Mouse (Mus musculus): ENCODE data around the gene Tbc1d2b. TPM values are rescaled to one million over a fixed set of nuclear protein-coding genes. Genes with fewer than 3 reads are reported as not detected.

Tbc1d2b gene
- polyA plus RNA-seq, 1 experiment from 2014 or later: 11.4 TPM

DNA sequence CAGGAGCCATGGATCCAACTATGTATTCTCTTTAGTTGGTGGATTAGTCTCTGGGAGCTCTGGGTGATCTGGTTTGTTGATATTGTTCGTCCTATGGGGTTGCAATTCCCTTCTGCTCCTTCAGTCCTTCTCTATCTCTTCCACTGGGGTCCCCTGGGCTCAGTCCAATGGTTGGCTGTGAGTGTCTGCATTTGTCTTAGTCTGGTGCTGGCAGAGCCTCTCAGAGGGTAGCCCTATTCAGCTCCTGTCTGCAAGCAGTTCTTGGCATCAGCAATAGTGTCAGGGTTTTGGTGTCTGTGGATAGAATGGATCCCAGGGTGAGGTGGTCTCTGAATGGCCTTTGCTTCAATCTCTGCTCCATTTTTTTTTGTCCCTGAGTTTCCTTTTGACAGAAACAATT lies 6.2 kb upstream of the Tbc1d2b start:
- Histone ChIP-seq H3K27me3 (peaks cover 11% of the 10 kb centered on the region; the same call in 1 of the 2 replicates), H3K4me1 (no peaks in the 10 kb centered on the region), H3K4me2 (replicated peaks) (no peak overlapping the region), H3K9me3 (no peaks in the 10 kb centered on the region), H3K4me3 (no peak overlapping the region), H3K27ac (replicated peaks) (no peak overlapping the region), H3K36me3 (no peaks in the 10 kb centered on the region), H3K9ac (replicated peaks) (no peak overlapping the region)
- 75% methylated on average over 1 of the region's 1 CpGs for whole genome bisulfite sequencing
- ATAC-seq (ENCODE audit: low FRiP score, low read depth): no peak

DNA sequence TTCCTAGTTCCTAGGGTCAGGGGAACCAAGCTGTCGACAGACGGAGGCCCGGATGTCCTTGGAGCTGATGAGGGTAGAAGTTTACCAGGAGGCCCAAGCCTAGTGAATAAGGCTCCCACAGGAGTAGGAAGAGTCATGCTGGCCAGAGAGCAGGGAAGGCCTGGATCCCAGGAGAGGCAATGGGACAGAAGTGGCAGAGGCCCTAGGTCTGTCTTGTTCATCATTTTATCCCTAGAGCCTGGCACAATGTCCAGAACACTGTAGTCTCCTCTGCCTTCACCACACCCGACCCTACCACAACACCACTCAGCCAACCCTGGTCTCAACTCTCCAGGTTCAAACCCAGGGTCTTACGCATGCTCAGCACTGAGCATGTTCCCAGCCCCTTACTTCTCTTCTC lies 5.3 kb upstream of the Tbc1d2b start:
- H3K4me2 ChIP-seq (replicated peaks): no peak overlapping the region
- no peaks in the 10 kb centered on the region for H3K9me3 ChIP-seq
- H3K4me1 ChIP-seq: peaks cover 2% of the 10 kb centered on the region; the same call in 1 of the 2 replicates
- 91% methylated on average over 5 of the region's 5 CpGs for WGBS
- H3K27ac ChIP-seq (replicated peaks): no peak overlapping the region
- no peak overlapping the region for H3K9ac ChIP-seq (replicated peaks)
- no peak overlapping the region for H3K4me3 ChIP-seq
- no peak for ATAC-seq (ENCODE audit: low FRiP score, low read depth)
- peaks cover 17% of the 10 kb centered on the region; the same call in 1 of the 2 replicates for H3K27me3 ChIP-seq
- H3K36me3 ChIP-seq: no peaks in the 10 kb centered on the region

DNA sequence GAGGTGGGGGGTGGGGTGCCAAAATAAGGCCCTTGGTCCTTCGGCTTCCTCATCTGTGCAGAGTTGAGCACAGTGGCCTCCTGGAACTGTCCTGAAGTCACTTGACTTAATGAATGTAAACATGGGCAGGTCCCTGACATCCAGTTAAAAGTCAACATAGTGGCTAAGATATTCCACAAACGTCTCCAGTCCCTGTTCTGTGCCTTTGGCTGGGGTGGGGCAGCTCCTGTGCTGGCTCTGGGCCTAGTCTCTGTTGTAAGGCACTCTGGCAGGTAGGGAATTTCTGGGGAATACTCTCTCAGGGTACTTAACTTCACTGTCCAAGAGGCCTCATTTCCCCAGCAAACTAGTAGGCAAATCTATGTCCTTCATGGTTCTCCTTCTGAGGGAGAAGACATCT lies 4.9 kb upstream of the Tbc1d2b start:
- Histone ChIP-seq H3K36me3 (no peaks in the 10 kb centered on the region), H3K4me2 (replicated peaks) (no peak overlapping the region), H3K9ac (replicated peaks) (no peak overlapping the region), H3K4me1 (peaks cover 4% of the 10 kb centered on the region; the same call in 1 of the 2 replicates), H3K4me3 (no peak overlapping the region), H3K27ac (replicated peaks) (no peak overlapping the region), H3K27me3 (peaks cover 17% of the 10 kb centered on the region; the same call in 1 of the 2 replicates), H3K9me3 (no peaks in the 10 kb centered on the region)
- 69% methylated on average over 2 of the region's 2 CpGs for WGBS
- no peak for ATAC-seq (ENCODE audit: low FRiP score, low read depth)

DNA sequence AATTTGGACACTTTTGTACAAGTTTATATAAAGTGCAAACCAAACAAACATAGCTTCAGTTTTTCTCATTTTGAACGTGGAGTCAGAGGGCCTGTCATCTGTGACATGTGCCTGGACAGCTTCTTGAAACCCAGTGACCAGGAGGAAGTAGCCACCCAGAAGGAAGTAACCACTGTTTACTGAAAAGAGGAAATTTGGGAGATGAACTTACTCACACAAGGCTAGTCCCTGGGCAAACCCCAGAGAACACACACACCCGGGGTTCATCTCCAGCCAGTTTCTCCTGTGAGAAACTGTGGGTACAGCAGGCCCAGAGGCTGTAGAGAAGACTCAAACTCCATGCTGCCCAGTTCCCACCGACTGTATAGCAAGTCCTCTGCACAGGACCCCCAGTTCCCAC lies 3.9 kb upstream of the Tbc1d2b start:
- H3K4me2 ChIP-seq (replicated peaks): no peak overlapping the region
- no peak overlapping the region for H3K4me3 ChIP-seq
- no peaks in the 10 kb centered on the region for H3K9me3 ChIP-seq
- no peak for ATAC-seq (ENCODE audit: low FRiP score, low read depth)
- H3K27me3 ChIP-seq: peaks cover 21% of the 10 kb centered on the region; the same call in 1 of the 2 replicates
- 65% methylated on average over 3 of the region's 3 CpGs for WGBS
- no peak overlapping the region for H3K27ac ChIP-seq (replicated peaks)
- peaks cover 10% of the 10 kb centered on the region for H3K4me1 ChIP-seq
- H3K36me3 ChIP-seq: no peaks in the 10 kb centered on the region
- no peak overlapping the region for H3K9ac ChIP-seq (replicated peaks)

DNA sequence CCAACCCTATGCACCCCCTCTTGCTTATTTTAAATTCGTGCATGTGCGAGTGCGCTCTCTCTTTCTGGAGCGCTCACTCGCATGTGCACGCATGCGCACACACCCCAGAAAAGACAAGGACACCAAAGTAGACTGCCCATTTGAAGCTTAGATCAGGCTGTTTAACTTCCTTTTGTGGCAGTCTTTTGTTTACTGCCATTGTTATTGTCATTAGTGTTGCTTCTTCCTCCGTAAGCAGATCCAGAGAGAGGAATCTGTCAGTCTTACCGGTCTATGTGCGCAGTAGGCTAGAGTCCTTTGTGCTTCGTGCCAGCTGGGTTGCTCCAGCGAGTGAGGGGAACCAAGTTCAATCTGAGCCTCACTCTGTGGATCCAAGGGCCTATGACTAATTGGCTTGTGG lies 1.7 kb upstream of the Tbc1d2b start:
- peaks cover 23% of the 10 kb centered on the region; the same call in 1 of the 2 replicates for H3K27me3 ChIP-seq
- no peaks in the 10 kb centered on the region for H3K9me3 ChIP-seq
- H3K9ac ChIP-seq (replicated peaks): no peak overlapping the region
- ATAC-seq (ENCODE audit: low FRiP score, low read depth): no peak
- H3K4me1 ChIP-seq: peaks cover 16% of the 10 kb centered on the region
- 64% methylated on average over 12 of the region's 12 CpGs for WGBS
- H3K4me3 ChIP-seq: no peak overlapping the region
- no peaks in the 10 kb centered on the region for H3K36me3 ChIP-seq
- no peak overlapping the region for H3K4me2 ChIP-seq (replicated peaks)
- H3K27ac ChIP-seq (replicated peaks): no peak overlapping the region

DNA sequence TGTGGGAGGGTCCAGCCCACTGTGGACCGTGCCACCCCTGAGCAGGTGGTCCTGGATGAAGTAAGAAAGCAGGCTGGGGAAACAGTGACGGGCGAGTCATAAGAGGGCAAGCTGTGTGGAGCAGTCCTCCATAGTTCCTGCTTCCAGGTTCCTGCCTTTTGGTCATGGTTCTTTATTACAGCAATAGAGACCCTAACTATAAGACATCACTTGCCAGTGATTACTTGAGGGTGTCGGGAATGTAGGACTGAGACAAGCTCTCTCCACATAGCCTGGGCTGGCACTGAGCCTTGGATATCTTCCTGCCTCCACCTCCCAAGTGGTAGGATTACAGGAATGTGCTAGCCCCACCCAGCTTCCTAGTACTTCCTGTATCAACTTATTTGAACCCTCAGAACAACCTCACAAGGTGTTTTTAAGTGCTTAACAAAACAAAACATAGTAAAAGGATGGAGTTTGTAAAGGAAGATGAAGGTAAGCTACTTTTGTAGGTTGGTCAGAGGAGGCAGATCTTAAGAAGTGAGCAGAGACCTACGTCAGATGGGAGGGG lies 1.0 kb upstream of the Tbc1d2b start:
- Histone ChIP-seq H3K9me3 (no peaks in the 10 kb centered on the region), H3K4me1 (peaks cover 16% of the 10 kb centered on the region), H3K27ac (replicated peaks) (no peak overlapping the region), H3K9ac (replicated peaks) (no peak overlapping the region), H3K4me3 (no peak overlapping the region), H3K4me2 (replicated peaks) (no peak overlapping the region), H3K27me3 (peaks cover 23% of the 10 kb centered on the region; the same call in 1 of the 2 replicates), H3K36me3 (no peaks in the 10 kb centered on the region)
- 79% methylated on average over 5 of the region's 5 CpGs for WGBS
- 0 out of 2 replicates have a peak, but pooled peaks have one; percentile 16 for ATAC-seq (ENCODE audit: low FRiP score, low read depth)

DNA sequence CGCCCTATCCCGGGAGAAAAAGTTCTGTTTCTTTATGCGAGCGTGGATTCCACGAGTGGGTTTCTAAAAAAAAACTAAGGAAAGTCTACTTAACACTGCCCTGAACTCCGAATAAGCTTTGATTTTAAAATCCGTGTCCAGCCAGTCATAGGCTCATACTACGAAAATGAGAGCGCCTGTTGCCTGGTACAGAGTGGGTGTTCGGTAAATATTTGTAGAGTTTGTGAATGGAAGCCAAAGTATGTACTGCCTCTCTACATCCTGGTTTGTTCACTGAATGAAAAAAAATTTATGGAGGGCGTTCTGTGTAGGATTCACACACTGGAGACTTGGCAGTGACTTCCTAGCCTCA lies 316 bp upstream of the Tbc1d2b start:
- H3K27ac ChIP-seq (replicated peaks): no peak overlapping the region

DNA sequence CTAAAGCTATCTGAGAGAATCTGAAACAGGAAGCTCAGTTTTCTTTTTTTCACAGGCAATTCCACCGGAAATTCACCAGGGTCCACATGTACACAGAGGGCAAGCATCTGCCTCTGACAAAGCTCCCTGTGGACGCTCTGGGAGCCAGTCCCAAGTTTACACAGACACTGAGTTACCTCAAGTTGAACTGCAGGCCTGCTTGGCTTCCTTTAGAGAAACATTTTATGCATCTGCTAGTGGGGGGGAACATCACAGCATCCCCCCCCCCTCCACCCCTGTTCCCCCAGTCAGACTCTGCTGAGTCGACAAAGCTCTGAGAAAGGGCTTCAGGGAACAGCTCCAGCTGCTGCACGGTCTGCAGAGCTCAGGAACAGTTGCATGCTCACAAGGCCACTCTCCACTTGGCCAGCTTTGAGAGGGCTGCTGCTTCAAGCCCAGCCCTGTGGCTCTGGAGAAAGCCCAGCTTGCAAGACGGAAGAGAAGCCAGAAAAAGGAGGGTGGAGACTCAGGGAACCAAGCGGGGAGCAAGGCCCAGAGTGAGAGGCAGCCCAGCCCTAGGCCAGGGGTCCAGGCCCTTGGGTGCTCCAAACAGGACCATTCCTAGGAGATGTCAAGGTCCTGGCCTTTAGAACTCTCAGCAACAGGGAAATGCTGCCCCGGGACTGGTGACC lies 1.5 kb downstream of the Tbc1d2b start:
- H3K36me3 ChIP-seq: no peaks in the 10 kb centered on the region
- no peak overlapping the region; the same call in 1 of the 2 replicates for H3K27ac ChIP-seq (replicated peaks)
- H3K27me3 ChIP-seq: peaks cover 23% of the 10 kb centered on the region; the same call in 1 of the 2 replicates
- H3K4me1 ChIP-seq: peaks cover 16% of the 10 kb centered on the region
- 0 out of 2 replicates have a peak, but pooled peaks have one; percentile 13 for ATAC-seq (ENCODE audit: low FRiP score, low read depth)
- H3K9ac ChIP-seq (replicated peaks): no peak overlapping the region; the same call in 1 of the 2 replicates
- peak overlapping the region; percentile 74 for H3K4me3 ChIP-seq
- 30% methylated on average over 7 of the region's 7 CpGs for WGBS
- no peaks in the 10 kb centered on the region for H3K9me3 ChIP-seq
- peak overlapping the region; percentile 90 for H3K4me2 ChIP-seq (replicated peaks)

More for the DNA sequence above, 316 bp upstream of the Tbc1d2b start:
- ATAC-seq (ENCODE audit: low FRiP score, low read depth): peak; percentile 48
- H3K9ac ChIP-seq (replicated peaks): peak overlapping the region; percentile 75
- no peaks in the 10 kb centered on the region for H3K9me3 ChIP-seq
- 19% methylated on average over 11 of the region's 11 CpGs for WGBS
- peaks cover 23% of the 10 kb centered on the region; the same call in 1 of the 2 replicates for H3K27me3 ChIP-seq
- peaks cover 16% of the 10 kb centered on the region for H3K4me1 ChIP-seq
- no peaks in the 10 kb centered on the region for H3K36me3 ChIP-seq
- peak overlapping the region; percentile 90 for H3K4me2 ChIP-seq (replicated peaks)
- peak overlapping the region; percentile 74 for H3K4me3 ChIP-seq

DNA sequence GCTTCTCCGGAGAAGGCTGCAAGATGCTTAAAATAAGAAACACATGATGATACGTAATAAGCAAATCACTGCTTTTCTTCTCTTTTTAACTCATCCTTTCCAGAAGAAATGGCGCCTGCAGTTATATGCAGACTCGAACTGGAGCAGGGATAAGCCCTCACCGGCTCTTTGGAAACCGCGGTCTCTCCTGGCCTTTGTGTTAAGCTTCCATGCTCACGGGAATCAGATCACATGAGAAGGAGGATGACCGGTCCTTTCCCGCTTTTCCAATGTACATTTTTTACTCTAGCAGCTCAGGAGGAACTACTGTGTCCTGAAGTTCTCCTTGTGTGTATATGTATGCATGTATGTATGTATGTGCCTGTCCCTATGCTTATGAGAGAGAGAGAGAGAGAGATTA lies 3.7 kb downstream of the Tbc1d2b start:
- Histone ChIP-seq H3K9ac (replicated peaks) (no peak overlapping the region), H3K27ac (replicated peaks) (no peak overlapping the region), H3K4me3 (no peak overlapping the region), H3K4me1 (peaks cover 16% of the 10 kb centered on the region), H3K4me2 (replicated peaks) (no peak overlapping the region), H3K36me3 (0 out of 2 replicates have a peak, but pooled peaks cover 5% of the 10 kb centered on the region), H3K27me3 (peaks cover 13% of the 10 kb centered on the region; the same call in 1 of the 2 replicates), H3K9me3 (no peaks in the 10 kb centered on the region)
- 89% methylated on average over 10 of the region's 10 CpGs for WGBS
- ATAC-seq (ENCODE audit: low FRiP score, low read depth): no peak

DNA sequence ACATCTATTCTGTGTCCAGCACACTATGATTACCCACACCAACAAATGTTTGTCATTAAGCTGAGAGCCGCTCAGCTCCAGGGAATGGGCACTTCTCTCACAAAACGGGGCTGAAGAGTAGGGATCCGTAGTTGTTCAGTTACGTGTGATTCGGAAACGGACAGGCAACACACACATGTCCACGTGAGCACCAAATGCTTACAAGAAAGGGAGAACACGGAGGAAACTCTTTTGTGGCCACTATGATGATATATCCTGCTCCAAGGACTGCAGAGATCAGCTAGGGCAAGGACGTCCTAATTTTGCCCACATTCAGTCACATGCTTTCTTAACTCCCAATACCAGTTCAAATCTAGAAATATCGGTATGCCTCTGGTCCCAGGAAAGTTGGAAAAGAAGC lies 4.5 kb downstream of the Tbc1d2b start:
- Histone ChIP-seq H3K4me3 (no peak overlapping the region), H3K4me2 (replicated peaks) (no peak overlapping the region), H3K4me1 (peaks cover 16% of the 10 kb centered on the region), H3K9ac (replicated peaks) (no peak overlapping the region), H3K27me3 (0 out of 2 replicates have a peak, but pooled peaks cover 6% of the 10 kb centered on the region), H3K27ac (replicated peaks) (no peak overlapping the region), H3K9me3 (no peaks in the 10 kb centered on the region), H3K36me3 (0 out of 2 replicates have a peak, but pooled peaks cover 5% of the 10 kb centered on the region)
- 92% methylated on average over 10 of the region's 10 CpGs for WGBS
- no peak for ATAC-seq (ENCODE audit: low FRiP score, low read depth)

DNA sequence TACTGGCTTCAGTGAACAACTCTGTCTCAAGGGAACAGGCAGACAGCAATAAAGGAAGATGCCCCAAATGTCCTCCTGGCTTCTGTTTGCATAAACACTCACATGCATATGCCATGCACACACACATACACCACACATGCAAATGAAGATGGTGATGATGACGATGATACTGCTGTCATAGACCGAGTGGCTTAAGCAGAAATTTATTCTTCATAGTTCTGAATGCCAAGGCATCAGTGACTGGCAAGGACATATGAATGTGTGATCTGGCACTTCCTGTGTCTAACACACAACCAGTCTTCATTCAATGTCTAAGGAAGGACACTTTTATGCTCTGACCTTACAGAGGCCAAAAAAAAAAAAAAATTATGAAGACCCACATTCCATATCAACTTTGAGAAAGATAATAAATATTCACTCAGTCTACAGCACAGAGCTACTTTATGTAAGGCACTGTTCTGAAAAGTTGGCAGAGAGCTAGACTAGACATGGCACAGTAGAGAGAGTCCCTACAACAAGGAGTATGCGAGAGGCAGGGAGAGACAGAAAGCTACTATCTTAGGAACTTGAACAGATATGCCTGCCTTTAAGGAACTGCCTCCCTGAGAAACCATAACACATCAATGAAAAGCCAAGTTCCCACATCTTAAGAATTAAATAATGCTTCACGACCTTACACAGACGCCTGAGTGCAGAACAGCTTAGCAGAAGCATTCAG lies 5.1 kb downstream of the Tbc1d2b start:
- Histone ChIP-seq H3K27ac (replicated peaks) (no peak overlapping the region), H3K4me1 (peaks cover 12% of the 10 kb centered on the region), H3K4me3 (no peak overlapping the region), H3K9me3 (no peaks in the 10 kb centered on the region), H3K9ac (replicated peaks) (no peak overlapping the region), H3K4me2 (replicated peaks) (no peak overlapping the region), H3K27me3 (0 out of 2 replicates have a peak, but pooled peaks cover 6% of the 10 kb centered on the region), H3K36me3 (0 out of 2 replicates have a peak, but pooled peaks cover 5% of the 10 kb centered on the region)
- 85% methylated on average over 5 of the region's 5 CpGs for WGBS
- ATAC-seq (ENCODE audit: low FRiP score, low read depth): no peak

DNA sequence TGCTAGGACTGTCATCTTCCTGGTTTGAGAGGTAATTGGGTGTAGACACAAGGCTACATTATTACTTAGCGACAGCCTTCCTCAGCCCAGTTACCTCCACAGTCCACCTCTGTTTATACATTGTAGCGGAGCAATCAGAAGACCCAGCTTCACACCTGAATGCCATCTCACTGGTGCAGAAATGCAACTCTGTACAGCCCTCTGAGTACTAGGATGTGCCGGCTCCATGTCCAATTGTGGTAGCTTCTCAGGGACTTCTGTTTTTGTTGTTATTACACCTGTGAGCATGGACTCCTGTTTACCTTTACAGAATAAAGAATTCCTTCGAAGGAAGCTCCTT lies 7.3 kb downstream of the Tbc1d2b start:
- 0 out of 2 replicates have a peak, but pooled peaks cover 5% of the 10 kb centered on the region for H3K36me3 ChIP-seq
- no peak overlapping the region for H3K4me2 ChIP-seq (replicated peaks)
- no peaks in the 10 kb centered on the region for H3K4me1 ChIP-seq
- H3K4me3 ChIP-seq: no peak overlapping the region
- H3K27me3 ChIP-seq: no peaks in the 10 kb centered on the region
- H3K9ac ChIP-seq (replicated peaks): no peak overlapping the region
- H3K27ac ChIP-seq (replicated peaks): no peak overlapping the region
- WGBS: 87% methylated on average over 4 of the region's 4 CpGs
- no peak for ATAC-seq (ENCODE audit: low FRiP score, low read depth)
- no peaks in the 10 kb centered on the region for H3K9me3 ChIP-seq

All from midbrain, embryonic 12.5 days (tissue).